Mouse (Mus musculus): ENCODE measurements around the gene Lrrc57.
A peak's percentile ranks its signal among the peaks of the same experiment; 100 is the strongest.
"Not testable (repeated sequence)": the region's sequence is repeated elsewhere in the genome, so short reads cannot be mapped to it uniquely, and the experiment has no call there.

Lrrc57 gene

DNA sequence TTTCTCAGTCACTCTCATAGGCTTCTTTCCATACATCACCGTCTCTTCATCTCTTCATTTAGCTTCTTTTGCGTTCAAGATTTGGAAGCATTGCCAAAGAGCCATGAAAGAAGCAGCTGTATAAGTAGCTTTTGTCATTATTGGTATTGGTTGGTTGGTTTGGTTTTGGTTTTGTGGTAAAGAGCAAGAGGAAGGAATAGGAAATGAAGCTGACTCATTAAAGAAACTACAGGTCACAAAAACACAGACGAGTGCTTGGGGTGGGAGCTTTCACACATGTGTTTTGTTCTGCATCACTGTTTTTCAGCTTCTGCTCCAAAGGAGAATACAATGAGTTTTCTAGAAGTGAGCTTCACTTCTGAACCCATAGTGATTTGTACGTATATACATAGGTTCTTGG lies 9.8 kb downstream of the Lrrc57 start:
- DNase-seq (ENCODE audit: low spot score) = no peak

DNA sequence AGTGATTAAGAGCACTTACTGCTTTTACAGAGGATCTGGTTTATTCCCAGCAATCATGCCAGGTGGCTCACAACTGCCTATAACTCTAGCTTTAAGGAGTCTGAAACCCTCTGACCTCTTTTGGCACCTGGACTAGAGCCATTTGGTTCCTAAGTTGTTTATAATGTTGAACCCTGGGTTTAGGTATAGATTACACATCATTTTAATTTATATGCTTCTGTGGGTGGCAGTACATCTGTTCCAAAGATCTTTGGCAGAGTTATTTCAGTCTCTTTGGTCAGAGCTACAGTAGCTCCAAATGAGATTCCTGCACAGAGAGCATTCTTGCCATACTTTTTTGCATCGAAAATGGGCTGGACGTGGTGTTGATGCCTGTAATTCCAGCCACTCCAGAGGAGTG lies 11.6 kb downstream of the Lrrc57 start:
- DNase-seq (ENCODE audit: low spot score) = no peak

DNA sequence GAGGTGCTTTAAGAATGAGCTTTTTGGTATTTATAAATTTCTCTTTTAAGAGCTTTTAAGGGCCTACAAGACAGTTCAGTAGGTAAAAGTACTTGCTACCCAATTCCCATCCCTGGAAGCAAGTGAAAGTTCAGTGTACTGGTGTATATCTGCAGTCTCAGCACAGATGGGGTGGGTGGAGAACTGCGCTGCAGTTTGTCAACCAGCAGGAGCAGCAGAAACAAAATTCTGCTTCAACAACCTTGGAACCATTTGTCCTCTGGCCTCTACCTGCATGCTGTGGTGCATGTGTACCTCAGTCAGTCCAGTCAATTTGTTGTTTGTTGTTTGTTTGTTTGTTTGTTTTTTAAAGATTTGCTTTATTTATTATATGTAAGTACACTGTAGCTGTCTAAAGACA lies 17.1 kb downstream of the Lrrc57 start:
- DNase-seq (ENCODE audit: low spot score) = no peak

DNA sequence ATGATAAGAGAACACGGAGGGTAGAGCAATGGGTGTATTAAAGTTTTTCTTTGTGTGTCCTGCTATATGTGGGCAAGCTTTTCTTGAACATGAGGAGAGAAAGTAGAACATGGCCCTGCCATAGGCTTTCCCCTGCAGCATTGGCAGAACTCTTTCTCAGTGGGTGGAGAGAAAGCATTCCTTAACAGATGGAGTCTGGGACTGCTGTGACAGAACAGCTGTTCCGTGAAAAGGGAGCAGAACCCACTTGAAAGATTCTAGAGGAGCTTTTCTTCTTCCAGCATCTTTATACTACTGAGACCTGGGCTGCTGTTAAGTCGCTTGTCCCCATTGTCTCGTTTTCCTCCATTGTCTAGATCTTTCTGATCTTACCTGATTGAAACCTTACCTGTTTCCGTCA lies 19.6 kb downstream of the Lrrc57 start:
- no peak for DNase-seq (ENCODE audit: low spot score)

DNA sequence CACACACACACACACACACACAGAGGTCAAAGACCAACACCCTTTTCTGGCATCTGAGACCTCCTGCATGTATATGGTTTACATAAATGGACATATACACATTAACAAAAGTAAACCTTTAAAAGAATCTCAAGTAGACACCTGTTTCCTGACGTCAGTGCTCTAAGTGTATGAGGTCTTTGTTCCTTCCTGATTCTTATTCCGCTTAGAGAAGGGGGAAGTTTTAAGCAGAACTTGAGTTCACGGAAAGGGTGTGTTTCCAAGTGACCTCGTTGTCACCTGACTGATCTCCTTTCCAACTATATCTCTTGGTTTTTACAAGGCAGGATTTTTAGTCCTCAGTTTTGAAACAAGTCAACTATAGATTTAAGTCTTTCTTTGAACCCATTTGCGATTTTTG lies 31.0 kb downstream of the Lrrc57 start:
- no peak for DNase-seq (ENCODE audit: low spot score)

DNA sequence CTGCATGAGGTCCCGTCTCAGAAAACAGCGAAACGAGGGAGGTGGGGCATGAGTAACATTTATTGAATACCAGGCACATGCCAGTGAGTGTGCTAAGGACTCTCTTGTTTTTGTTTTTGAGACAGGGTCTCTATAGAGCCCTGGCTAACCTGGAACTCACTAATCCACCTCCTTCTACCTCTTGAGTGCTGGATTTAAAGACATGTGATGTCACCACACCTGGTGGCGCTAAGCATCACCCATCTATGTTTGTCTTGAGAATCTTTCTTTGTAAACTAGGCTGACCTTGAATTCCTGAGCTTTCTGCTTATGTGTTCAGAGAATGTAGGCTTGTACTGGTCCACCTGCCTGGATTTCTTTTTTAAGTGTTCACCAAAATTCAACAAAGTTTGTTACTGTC lies 31.5 kb downstream of the Lrrc57 start:
- DNase-seq (ENCODE audit: low spot score) = no peak

DNA sequence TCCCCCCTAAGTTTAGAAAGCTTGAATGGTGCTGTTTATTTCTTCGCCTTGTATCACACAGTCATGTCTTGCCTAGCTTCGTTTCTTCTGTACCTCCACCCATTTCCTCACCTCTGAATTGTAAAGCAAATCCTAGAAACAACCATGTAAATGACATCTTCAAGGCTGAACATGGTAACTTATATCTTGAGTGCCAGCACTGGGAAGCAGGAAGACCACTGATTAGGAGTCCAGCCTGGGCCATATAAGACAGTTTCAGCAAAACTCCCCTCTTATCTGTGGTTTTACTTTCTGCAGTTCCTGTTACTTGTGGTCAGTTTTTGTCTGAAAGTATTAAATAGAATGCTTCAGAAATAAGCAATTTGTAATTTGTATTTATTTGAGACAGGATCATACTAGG lies 33.3 kb downstream of the Lrrc57 start:
- DNase-seq (ENCODE audit: low spot score) = no peak

DNA sequence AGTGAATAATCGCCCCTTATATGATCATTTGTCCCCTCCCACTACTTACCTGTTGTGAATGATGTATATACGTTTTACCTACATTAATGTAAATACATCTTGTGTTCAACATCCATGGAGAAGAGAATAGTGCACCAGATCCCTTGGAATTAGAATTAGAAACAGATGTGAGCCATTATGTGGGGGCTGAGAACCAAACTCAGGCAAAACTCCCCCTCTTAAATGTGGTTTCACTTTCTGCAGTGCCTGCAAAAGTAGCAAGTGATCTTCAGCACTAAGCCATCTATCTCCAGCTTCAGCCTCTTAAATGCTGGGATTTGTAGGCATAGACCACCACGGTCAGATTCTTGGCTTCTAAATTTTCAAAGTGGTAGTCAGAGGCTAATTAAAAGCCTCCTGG lies 34.2 kb downstream of the Lrrc57 start:
- DNase-seq (ENCODE audit: low spot score) = no peak

DNA sequence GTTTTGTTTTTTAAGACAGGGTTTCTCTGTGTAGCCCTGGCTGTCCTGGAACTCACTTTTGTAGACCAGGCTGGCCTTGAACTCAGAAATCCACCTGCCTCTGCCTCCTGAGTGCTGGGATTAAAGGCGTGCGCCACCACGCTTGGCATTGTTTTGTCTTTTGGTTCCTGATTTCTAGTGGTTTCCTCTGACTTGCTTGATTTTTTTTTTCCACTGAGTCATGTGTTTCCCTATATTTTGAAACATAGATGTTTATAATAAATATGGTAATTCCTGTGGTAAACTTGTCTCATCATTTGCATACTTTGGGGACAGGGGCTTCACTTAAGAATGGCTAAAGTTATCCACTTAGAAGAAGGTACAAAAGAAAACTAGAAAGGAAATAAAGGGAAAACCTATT lies 37.2 kb downstream of the Lrrc57 start:
- DNase-seq (ENCODE audit: low spot score) = not testable (repeated sequence)

DNA sequence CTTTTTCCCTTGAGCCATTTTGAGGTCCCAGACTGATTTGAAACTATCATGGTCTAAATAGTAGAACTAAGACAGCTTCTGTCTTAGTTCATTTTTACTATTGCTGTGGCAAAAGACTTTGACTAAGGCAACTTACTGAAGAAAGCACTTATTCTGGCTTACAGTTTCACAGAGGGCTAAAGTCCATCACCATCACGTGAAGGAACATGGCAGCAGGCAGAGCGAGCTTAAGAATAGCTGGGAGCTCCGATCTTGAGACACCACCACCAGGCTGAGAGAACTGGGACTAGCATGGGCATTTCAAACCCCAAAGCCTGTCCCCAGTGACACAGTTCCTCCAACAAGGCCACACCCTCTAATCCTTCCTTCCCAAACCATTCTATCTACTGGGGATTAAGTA lies 38.2 kb downstream of the Lrrc57 start:
- DNase-seq (ENCODE audit: low spot score) = no peak

DNA sequence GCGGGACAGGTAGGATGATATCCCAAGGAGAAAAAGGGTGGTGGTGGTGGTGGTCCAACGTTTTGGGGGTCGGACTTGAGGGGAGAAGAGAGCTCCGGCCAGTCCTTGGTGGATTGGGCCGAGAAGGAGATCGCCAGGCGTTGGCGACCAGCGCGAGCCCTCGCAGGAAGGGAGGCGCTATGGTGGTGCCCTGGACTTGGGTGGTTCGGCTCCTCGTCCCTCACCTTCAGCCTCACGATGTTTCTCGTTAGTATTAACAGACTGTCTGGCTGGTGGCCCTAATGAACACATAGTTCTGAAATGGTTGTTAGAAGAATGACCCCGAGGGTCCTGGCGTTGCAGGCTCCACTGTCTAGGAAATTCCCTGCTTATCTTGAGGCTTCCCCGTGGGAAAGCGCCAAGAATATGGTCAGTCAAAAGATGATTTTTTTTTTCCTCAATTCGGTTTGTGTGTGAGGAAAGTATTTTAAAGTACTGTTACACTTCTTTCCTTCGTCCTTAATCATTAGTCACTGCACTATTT lies 41.5 kb downstream of the Lrrc57 start:
- DNase-seq (ENCODE audit: low spot score) = no peak

DNA sequence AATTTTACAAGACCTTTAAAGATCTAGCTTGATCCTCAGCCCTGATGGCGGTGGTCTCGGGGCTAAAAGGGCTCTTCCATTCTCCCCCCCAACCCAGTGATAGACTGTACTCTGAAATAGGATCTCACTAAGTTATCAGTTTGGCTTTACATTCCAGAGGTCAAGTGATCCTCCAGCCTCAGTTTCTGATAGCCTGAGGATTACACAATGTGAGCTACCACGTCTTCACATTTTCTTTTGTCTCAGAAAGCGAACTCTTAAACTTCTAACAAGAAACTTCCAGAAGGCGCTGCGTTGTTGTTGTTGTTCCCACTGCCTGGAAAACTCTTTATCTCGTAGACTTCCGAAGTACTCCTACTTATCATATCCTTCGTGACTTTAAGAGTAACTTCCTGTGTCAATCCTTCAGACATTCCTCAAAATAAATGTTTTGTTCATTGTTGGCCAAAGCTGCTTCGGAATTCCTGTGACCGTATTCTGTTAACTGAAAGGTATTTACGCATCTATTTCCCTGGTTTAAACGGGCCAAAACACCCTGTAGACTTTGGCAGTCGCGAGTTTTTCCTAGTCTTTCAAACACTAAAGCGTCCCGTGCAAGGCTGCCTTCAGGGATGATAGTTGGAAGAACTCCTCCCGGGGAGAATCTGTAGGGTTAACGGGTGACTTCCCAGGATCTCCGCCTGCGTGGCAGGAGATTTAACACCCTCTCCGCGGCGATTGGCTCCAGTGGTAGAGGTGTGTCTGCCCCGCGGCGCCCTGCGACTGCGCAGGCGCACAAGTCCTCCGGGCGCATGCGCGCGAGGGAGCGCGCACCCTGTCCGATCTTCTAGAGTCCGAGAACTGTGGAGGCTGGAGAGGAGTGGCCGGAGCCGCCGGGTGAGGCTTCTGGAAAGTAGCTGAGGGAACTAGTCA lies 42.2 kb downstream of the Lrrc57 start, which contains the start of gene Snap23:
Gene Snap23, plus strand, starts transcription at position 786 of the 912 bp plus-strand sequence.
- DNase-seq (ENCODE audit: low spot score) = peak; percentile 88

DNA sequence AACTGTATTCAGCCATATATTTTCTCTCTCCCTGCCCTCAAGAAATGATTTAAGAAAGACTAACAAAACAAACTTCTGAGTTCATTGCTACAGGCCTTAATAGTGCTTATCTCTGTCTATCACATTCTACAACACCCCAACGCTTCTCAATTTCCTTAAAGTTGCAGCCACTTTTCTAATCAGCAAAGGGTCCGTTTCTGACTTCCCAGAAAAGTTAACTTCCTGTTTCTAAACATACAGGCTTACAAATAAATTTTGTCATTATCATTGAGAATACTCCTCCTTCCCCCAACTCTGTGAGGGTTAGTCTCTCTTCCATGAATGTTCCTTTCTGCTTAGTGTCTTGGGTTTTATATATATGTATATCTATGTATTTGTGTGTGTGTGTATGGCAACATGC lies 44.0 kb downstream of the Lrrc57 start:
- no peak for DNase-seq (ENCODE audit: low spot score)

DNA sequence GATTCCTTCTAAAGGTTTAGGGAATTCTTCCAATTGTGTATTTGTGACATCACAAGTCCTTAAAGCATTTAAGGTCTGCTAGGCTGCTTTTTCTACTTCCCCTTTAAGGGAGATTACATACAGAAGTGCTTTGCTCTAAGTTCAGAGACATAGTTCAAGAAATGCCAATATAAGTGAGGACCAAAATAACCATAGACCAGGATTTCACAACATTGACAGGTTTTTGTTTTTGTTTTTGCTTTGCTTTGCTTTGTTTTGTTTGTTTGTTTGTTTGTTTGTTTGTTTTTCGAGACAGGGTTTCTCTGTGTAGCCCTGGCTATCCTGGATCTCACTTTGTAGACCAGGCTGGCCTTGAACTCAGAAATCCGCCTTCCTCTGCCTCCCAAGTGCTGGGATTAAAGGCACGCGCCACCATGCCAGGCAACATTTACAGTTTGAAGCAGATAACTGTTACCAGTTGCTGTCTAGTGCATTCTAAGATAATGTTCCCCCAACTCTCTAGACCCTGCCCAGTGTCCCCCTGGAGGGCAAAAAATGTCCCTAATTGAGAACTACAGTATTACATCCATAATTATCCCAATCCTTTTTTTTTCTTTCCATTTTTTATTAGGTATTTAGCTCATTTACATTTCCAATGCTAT lies 44.7 kb downstream of the Lrrc57 start:
- not testable (repeated sequence) for DNase-seq (ENCODE audit: low spot score)

DNA sequence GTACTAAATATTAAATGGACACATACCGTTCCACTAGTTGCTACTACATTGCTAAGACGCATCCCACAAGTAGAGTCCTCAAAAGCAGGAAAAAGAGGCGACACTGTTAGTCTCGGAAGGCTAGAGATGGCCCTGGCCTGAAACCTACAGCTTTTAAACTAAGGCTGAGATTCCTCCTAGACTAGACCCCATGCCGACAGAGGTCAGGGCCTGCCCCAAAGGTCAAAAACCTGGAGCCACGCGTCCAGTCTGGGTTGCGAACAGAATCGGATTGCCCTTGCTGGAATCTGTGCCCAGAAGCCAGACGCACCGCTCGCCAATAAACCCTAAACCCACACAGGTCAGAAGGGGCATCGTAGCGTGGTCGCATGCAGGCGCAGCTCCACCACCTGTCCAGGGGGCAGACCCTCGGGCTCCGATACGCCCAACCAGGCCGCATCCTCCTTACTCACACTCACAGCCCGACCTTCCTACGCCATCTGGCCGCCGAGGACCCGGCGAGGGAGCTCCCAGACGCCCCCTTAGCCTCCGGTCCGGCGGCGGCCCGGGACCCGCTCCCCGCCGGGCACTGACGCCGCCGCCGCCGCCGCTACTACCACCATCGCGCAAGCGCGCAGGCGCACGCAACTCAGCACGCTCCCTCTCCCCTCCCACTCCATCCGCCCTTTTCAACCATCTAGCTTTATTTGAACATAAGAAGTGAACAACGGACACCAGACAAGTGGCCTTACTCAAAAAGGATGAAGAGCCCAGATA lies 45.9 kb downstream of the Lrrc57 start, which contains the start of gene Zfp106:
Gene Zfp106, minus strand, starts transcription at position 609 of the 756 bp plus-strand sequence.
- DNase-seq (ENCODE audit: low spot score) = peak; percentile 68

DNA sequence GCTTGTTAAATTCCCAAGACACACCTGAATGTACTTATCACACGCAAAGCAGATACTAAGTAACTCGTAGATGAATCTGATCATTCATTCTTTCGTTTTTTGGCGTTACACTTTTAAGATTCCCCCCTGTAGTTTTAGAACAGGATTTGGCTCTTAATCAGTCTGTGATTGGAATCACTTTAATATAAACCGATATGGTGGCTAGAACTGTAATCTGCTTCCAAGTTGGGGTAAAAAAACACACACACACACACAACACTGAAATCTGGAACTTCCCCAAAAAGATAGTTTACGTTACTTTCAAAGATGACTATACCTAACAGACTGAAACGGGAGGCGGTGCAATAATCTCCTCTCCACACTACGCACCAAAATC lies 46.5 kb downstream of the Lrrc57 start:
- DNase-seq (ENCODE audit: low spot score) = no peak

DNA sequence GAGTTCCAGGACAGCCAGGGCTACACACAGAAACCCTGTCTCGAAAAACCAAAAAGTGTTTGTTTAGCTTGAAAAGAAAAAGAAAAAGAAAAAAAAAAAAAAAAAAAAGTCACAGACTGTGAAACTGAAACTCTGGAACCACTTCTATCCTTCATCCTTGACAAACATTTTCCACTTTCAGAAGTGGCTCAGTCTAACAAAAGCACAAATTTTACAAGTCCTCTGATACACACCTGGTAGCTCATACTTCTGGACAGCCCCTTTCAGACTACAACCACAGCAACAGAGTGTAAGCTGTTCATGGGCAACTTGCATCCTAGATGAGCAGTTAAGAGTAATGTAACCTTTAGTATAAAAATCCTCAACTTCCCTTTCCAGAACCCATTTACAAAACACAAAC lies 47.8 kb downstream of the Lrrc57 start:
- no peak for DNase-seq (ENCODE audit: low spot score)

DNA sequence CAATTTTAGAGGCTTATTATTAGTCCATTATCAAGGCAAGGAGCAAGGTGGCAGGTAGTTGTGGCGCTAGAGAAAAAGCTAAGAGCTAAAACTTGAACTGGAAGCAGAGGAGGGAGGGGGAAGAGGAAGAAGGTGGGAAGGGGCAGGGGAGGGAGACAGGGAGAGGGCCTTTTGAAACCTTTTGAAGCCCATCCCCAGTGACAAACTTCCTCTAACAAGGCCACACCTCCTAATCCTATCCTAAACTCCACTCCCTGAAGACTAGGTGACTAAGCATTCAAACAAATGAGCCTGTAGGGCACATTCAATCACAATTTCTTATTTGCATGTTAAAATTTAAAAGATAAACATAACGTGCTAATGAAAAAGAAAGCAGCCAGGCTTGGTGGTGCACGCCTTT lies 50.5 kb downstream of the Lrrc57 start:
- DNase-seq (ENCODE audit: low spot score) = no peak

DNA sequence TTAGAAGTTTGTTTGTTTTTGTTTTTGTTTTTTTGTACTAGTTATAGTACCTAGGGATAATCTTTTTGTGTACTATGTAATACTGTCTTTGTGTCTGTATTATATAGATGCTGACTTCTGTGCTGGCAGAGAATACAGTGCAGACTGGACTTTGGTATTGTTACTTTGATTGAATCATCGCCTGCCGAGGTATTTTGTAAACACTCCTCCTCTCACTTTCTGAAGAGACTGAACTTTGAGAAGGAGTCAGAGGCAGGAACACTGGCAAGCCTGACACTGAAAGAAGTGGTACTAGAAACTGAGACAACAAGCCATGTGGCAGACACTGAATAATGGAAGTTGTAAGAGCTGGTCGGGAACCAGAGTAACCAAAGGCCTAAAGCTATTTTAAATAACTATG lies 52.5 kb downstream of the Lrrc57 start:
- no peak for DNase-seq (ENCODE audit: low spot score)

Data from ovary, postnatal 10 days (tissue).